Mouse (Mus musculus) stomach, embryonic 15.5 days (tissue): ENCODE data around the gene Orai1. TPM values are rescaled to one million over a fixed set of nuclear protein-coding genes. Genes with fewer than 3 reads are reported as not detected.
"Not testable (repeated sequence)": the region's sequence is repeated elsewhere in the genome, so short reads cannot be mapped to it uniquely, and the experiment has no call there.

Experiments used
- ATAC-seq: fragments of 200-750 bp; cut with Nextera tagmentation; 2 replicates; pipeline ENCODE4 v1.8.0; 2017; ENCODE audit warnings: low read depth, moderate number of reproducible peaks, moderate TSS enrichment; ENCODE audit not compliant: insufficient read depth, low FRiP score
- H3K27ac ChIP-seq: fragments of 300-500 bp; sonication (generic); 2 replicates; pipeline ENCODE4 v1.5.1; 2015; ENCODE audit warnings: mild to moderate bottlenecking, inconsistent platforms
- H3K27me3 ChIP-seq: fragments of 300-500 bp; sonication (generic); replicated peaks from 2 replicates; pipeline ENCODE4 v1.6.1; 2015; ENCODE audit warnings: inconsistent platforms
- H3K36me3 ChIP-seq: fragments of 300-500 bp; sonication (generic); 2 replicates; pipeline ENCODE4 v1.6.1; 2015; ENCODE audit warnings: inconsistent platforms
- H3K4me1 ChIP-seq: fragments of 300-500 bp; sonication (generic); 2 replicates; pipeline ENCODE4 v1.6.1; 2015; ENCODE audit warnings: inconsistent platforms
- H3K4me2 ChIP-seq: fragments of 300-500 bp; sonication (generic); 2 replicates; pipeline ENCODE4 v1.6.1; 2015; ENCODE audit warnings: mild to moderate bottlenecking, inconsistent platforms
- H3K4me3 ChIP-seq: fragments of 300-500 bp; sonication (generic); replicated peaks from 2 replicates; pipeline ENCODE4 v1.5.1; 2015; ENCODE audit warnings: inconsistent platforms
- H3K9ac ChIP-seq: fragments of 300-500 bp; sonication (generic); 2 replicates; pipeline ENCODE4 v1.6.1; 2015; ENCODE audit warnings: inconsistent platforms
- H3K9me3 ChIP-seq: fragments of 300-500 bp; sonication (generic); 2 replicates; pipeline ENCODE4 v1.6.1; 2016; ENCODE audit warnings: inconsistent platforms
- WGBS: fragments of 180-500 bp; shearing (Covaris S2); methylation state at CpG from one replicate; pipeline ENCODE4 v1.1.7; 2015; 5-methylcytosine and 5-hydroxymethylcytosine counted together
- polyA plus RNA-seq: library from polyadenylated mRNA; unstranded; fragments of >200 nt; fragmentation: Nextera tagmentation; extraction: Ambion mirVana; gene quantifications from 2 replicates; pipeline ENCODE4 v1.2.1, GENCODE M21; 2015

The Orai1 gene
- polyA plus RNA-seq, 1 experiment from 2014 or later, result 20.0 TPM

- no peak overlapping the region for H3K9ac ChIP-seq
- no peaks in the 10 kb centered on the region for H3K36me3 ChIP-seq
- H3K27me3 ChIP-seq, result no peaks in the 10 kb centered on the region
- H3K4me3 ChIP-seq, result no peak overlapping the region
- H3K4me2 ChIP-seq, result 0 out of 2 replicates have a peak overlapping the region, but pooled peaks have one; percentile 30
- ATAC-seq, result no peak
- no peaks in the 10 kb centered on the region for H3K9me3 ChIP-seq
- peak overlapping the region; percentile 64 for H3K27ac ChIP-seq
- 51% methylated on average over 9 of the region's 9 CpGs for WGBS
- peaks cover 15% of the 10 kb centered on the region for H3K4me1 ChIP-seq
These were observed 46.0 kb downstream of the Orai1 start for GRCm38 (mm10) chr5:123060706-123061401.

DNA sequence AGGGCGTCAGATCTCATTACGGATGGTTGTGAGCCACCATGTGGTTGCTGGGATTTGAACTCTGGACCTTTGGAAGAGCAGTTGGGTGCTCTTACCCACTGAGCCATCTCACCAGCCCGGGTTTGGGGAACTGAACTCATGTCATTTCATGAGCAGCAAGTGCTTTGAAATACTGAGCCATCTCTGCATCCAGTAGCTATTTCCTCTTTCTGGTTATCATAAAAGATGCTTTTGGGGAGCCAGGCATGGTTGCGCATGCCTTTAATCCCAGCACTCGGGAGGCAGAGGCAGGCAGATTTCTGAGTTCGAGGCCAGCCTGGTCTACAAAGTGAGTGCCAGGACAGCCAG is 46.5 kb downstream of the Orai1 start:
- not testable (repeated sequence) for H3K4me2 ChIP-seq, H3K9me3 ChIP-seq, H3K27me3 ChIP-seq, H3K36me3 ChIP-seq, H3K9ac ChIP-seq, H3K4me3 ChIP-seq, H3K27ac ChIP-seq, ATAC-seq
- 76% methylated on average over 6 of the region's 6 CpGs for WGBS
- peaks cover 15% of the 10 kb centered on the region for H3K4me1 ChIP-seq

- Histone ChIP-seq H3K36me3 (no peaks in the 10 kb centered on the region), H3K27me3 (no peaks in the 10 kb centered on the region), H3K9ac (no peak overlapping the region), H3K4me1 (peaks cover 19% of the 10 kb centered on the region), H3K4me2 (no peak overlapping the region), H3K9me3 (no peaks in the 10 kb centered on the region), H3K4me3 (no peak overlapping the region), H3K27ac (no peak overlapping the region)
- ATAC-seq, result no peak
- WGBS, result 94% methylated on average over 3 of the region's 3 CpGs
These were observed 48.3 kb downstream of the Orai1 start for GRCm38 (mm10) chr5:123063141-123063540.

DNA sequence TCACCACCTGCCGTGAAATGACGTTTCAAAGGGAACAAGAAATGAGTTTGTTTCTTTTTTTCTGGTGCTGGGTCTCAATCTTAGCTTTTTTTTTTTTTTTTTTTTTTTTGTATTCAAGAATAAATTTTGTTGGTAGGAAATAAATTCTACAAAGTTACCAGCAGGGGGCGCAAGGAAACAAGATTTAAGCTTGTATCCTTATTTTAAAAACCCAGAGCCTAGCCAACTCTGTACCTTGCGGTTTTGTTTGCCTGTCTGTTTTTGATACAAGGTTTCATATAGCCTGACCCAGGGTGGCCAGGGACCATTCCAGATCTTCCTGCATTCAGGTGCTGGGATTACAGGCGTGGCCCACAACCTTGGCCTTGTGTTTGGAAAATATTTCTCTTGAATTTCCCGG is 49.3 kb downstream of the Orai1 start:
- H3K27me3 ChIP-seq, result no peaks in the 10 kb centered on the region
- H3K9me3 ChIP-seq, result no peaks in the 10 kb centered on the region
- no peak overlapping the region for H3K9ac ChIP-seq
- WGBS, result 28% methylated on average over 6 of the region's 6 CpGs
- no peak overlapping the region for H3K4me3 ChIP-seq
- H3K27ac ChIP-seq, result no peak overlapping the region
- peaks cover 14% of the 10 kb centered on the region; the same call in 1 of the 2 replicates for H3K4me1 ChIP-seq
- no peaks in the 10 kb centered on the region for H3K36me3 ChIP-seq
- H3K4me2 ChIP-seq, result no peak overlapping the region
- no peak for ATAC-seq

DNA sequence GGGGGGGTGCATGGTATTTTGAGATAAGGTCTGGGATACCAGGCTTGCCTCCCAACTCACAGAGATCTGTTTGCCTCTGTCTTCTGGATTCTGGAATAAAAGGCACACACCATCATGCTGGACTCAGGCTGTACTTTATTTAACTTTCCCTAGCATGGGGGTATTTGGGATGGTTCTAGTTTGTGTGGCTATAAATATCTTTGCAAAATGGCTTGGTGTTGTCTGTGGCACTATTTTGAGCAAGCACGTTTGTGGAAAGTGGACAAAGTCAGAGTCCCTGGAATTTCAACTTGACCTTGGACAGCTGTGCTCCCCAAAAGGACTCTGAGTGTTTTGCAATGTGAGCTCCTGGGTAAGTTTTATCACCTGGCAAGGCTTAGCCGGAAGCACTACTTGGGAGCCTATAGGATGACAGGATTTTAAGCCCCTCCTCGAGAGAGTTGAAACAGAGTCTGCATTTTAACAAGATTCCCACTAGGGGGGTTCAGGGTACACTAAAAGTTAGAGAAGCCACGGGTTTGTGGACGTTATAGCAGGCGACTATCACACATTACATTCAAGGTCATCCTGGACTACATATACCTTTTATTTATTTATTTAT is 52.6 kb downstream of the Orai1 start:
- no peak overlapping the region for H3K9ac ChIP-seq
- H3K36me3 ChIP-seq, result no peaks in the 10 kb centered on the region
- no peak overlapping the region for H3K4me3 ChIP-seq
- 0 out of 2 replicates have a peak, but pooled peaks cover 4% of the 10 kb centered on the region for H3K4me1 ChIP-seq
- no peaks in the 10 kb centered on the region for H3K27me3 ChIP-seq
- ATAC-seq, result peak; percentile 47; the same call in 1 of the 2 replicates
- no peak overlapping the region for H3K27ac ChIP-seq
- H3K4me2 ChIP-seq, result no peak overlapping the region
- no peaks in the 10 kb centered on the region for H3K9me3 ChIP-seq
- 11% methylated on average over 6 of the region's 6 CpGs for WGBS

DNA sequence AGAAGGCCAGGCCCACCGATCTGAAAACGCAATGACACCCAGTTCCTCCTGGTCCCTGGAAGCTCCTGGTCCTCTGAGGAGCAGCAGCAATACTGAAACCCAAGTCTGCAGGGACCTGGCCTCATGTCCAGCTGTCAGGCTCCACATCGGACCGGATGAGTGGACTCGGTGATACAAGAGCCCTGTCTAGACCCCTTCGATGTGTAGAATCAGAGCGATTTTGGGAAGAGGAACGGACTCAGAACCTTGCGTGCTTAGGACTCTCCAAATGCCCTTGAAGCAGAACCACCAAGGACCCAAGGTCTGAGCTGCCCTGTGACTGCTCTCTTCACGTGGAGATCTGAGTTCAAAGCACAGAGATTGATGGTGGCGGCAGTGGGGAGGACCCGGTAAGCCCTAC is 53.2 kb downstream of the Orai1 start, which contains the start of gene Tmem120b:
Gene Tmem120b (plus strand): TSS at position 301 of the 400 bp plus-strand sequence.
- Histone ChIP-seq H3K4me2 (no peak within 1 kb of the TSS), H3K4me3 (no peak within 1 kb of the TSS), H3K27me3 (no peaks in the 10 kb centered on the region), H3K27ac (no peak within 1 kb of the TSS), H3K4me1 (0 out of 2 replicates have a peak, but pooled peaks cover 4% of the 10 kb centered on the region), H3K9me3 (no peaks in the 10 kb centered on the region), H3K9ac (no peak within 1 kb of the TSS), H3K36me3 (no peaks in the 10 kb centered on the region)
- 83% methylated on average over 12 of the region's 12 CpGs for WGBS
- no peak for ATAC-seq

GRCm38 (mm10) chr5:123068714-123069113 is 53.8 kb downstream of the Orai1 start:
- H3K9me3 ChIP-seq, result no peaks in the 10 kb centered on the region
- 87% methylated on average over 2 of the region's 2 CpGs for WGBS
- no peak overlapping the region for H3K4me2 ChIP-seq
- no peak overlapping the region for H3K4me3 ChIP-seq
- H3K27me3 ChIP-seq, result no peaks in the 10 kb centered on the region
- no peak overlapping the region for H3K9ac ChIP-seq
- no peaks in the 10 kb centered on the region for H3K36me3 ChIP-seq
- 0 out of 2 replicates have a peak, but pooled peaks cover 4% of the 10 kb centered on the region for H3K4me1 ChIP-seq
- H3K27ac ChIP-seq, result no peak overlapping the region
- no peak for ATAC-seq

- Histone ChIP-seq H3K4me3 (peak overlapping the region; percentile 76), H3K27ac (peak overlapping the region; percentile 72), H3K9me3 (no peaks in the 10 kb centered on the region), H3K36me3 (no peaks in the 10 kb centered on the region), H3K4me2 (peak overlapping the region; percentile 98), H3K4me1 (peaks cover 22% of the 10 kb centered on the region), H3K9ac (peak overlapping the region; percentile 85), H3K27me3 (no peaks in the 10 kb centered on the region)
- WGBS, result 6% methylated on average over 45 of the region's 45 CpGs
- ATAC-seq, result peak; percentile 94
These were observed 60.9 kb downstream of the Orai1 start for GRCm38 (mm10) chr5:123075576-123076418.

DNA sequence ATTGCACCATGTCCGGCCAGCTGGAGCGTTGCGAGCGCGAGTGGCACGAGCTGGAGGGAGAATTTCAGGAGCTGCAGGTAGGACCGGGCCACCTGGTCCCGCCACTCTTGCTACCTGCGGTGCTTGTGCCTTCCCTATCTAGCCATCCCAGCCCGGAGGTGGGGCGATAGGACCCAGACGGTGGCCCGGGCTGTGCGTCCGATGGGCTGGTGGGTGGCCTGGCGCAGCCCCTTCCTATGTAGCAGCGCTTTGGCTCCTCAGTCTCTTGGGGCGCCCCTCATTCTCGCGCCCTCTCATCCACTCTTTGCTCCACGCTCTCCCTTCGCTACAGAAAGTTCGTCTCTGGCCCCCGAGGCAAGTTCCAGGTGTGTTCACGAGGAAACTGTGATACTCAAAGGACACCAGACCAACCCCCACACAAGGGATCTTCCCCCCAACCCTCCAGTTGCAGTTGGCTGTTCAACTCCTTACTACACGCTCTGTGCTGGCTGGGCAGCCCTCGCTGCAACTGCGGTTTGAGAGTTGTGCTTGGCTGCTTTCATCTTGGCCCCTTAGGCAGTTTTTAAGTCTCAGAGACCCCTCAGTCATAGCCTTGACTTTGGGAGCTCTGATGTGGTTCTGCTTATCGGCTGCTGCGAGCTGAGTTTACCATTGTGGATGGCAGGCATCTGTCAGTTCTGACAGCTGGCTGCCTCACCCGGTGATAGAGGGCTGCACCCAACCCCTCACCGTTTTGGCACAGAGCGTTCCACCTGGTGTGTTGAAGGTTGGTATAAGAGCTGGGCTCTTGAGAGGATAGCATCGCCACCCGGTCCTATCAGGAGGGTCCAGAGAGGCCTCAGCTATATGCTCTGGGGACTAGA is 61.8 kb downstream of the Orai1 start:
- Histone ChIP-seq H3K4me3 (peak overlapping the region; percentile 76), H3K4me2 (peak overlapping the region; percentile 98), H3K27me3 (no peaks in the 10 kb centered on the region), H3K9ac (peak overlapping the region; percentile 85), H3K36me3 (no peaks in the 10 kb centered on the region), H3K4me1 (peaks cover 22% of the 10 kb centered on the region), H3K27ac (peak overlapping the region; percentile 72), H3K9me3 (no peaks in the 10 kb centered on the region)
- ATAC-seq, result peak; percentile 80
- WGBS, result 3% methylated on average over 35 of the region's 35 CpGs

DNA sequence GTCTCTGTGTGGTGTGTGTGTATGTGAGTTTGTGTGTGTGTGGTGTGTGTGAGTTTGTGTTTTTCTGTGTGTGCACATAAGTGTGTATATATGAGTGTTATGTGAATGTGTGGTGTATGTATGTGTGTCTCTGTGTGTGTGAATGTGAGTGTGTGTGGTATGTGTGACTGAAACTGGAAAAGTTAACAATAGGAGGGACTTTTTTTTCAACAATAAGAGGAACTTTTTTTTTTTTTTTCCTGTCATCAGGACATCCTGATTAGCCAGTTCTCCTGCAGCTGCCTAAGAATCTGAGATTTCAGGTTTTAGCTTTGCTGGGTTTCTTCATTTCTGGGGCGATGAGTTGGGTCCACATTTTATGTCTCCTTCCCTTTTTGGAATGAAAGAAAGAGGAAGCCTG is 64.7 kb downstream of the Orai1 start:
- no peak for ATAC-seq
- H3K4me3 ChIP-seq, result no peak overlapping the region
- H3K9ac ChIP-seq, result no peak overlapping the region
- no peaks in the 10 kb centered on the region for H3K27me3 ChIP-seq
- no peak overlapping the region for H3K4me2 ChIP-seq
- peaks cover 22% of the 10 kb centered on the region for H3K4me1 ChIP-seq
- 78% methylated on average over 1 of the region's 1 CpGs for WGBS
- no peaks in the 10 kb centered on the region for H3K9me3 ChIP-seq
- H3K36me3 ChIP-seq, result no peaks in the 10 kb centered on the region
- peak overlapping the region; percentile 57 for H3K27ac ChIP-seq

GRCm38 (mm10) chr5:123080041-123080440 is 65.2 kb downstream of the Orai1 start:
- WGBS, result 57% methylated on average over 8 of the region's 8 CpGs
- Histone ChIP-seq H3K36me3 (no peaks in the 10 kb centered on the region), H3K27ac (peak overlapping the region; percentile 57), H3K27me3 (no peaks in the 10 kb centered on the region), H3K4me3 (no peak overlapping the region), H3K4me1 (peaks cover 22% of the 10 kb centered on the region), H3K4me2 (no peak overlapping the region), H3K9ac (no peak overlapping the region), H3K9me3 (no peaks in the 10 kb centered on the region)
- ATAC-seq, result no peak
